Comparison of ENCODE assay signal across 17 mouse cellular contexts in the genomic region with DNA sequence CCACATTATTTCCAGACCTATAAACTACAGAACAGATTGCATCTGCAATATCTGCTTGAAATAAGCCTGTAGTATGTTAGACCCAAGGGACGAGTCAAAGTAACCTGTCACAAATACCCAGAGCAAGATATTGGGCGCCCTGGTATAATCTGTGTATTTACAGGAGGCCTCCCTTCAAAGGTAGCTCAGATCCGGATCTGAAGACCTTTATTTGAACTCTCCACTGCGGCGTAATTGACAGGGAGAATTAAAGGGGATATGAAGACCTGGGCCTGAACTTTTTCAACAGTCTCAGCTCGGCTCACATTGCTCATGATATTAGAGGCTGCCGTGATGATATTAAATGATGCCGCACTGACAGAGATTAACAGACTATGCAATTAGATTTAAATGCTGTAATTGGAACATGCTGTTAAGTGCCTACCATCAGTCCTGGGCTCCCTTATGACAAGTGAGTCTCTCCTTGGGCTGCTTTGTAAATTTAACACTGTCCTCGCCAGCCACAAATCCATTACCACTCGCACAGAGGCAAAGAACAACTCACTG.
DNase-seq lines count a peak whose midpoint lies in the region; ATAC-seq lines count a peak whose summit lies in the region.
"Had no signal": no experiment of that assay in that cellular context is flagged by ENCODE, and none has a peak within 500 bp of the region (broad histone marks: within the 10 kb centered on the region; RNA-seq: fewer than 3 reads in every experiment).

No protein-coding gene starts in this region.

- 56% methylated on average over 10 of the region's 10 CpGs for WGBS in neural tube, embryonic 13.5 days
- WGBS in forebrain, embryonic 13.5 days: 65% methylated on average over 10 of the region's 10 CpGs
- WGBS in limb, embryonic 11.5 days: 15% methylated on average over 10 of the region's 10 CpGs
- WGBS in stomach, embryonic 15.5 days: 36% methylated on average over 10 of the region's 10 CpGs

- peaks cover 29% of the 10 kb centered on the region for H3K4me1 ChIP-seq in neural tube, embryonic 13.5 days (replicated peaks)
- H3K4me1 ChIP-seq in forebrain, embryonic 13.5 days: peaks cover 23% of the 10 kb centered on the region
- H3K4me1 ChIP-seq in limb, embryonic 11.5 days (ENCODE audit: control insufficient read depth, insufficient read depth, low read length): peaks cover 24% of the 10 kb centered on the region
- peaks cover 3% of the 10 kb centered on the region; the same call in 1 of the 2 replicates for H3K4me1 ChIP-seq in stomach, embryonic 15.5 days
- H3K4me1 ChIP-seq: embryonic facial prominence, embryonic 15.5 days; liver, embryonic 13.5 days had no signal

- H3K27me3 ChIP-seq in neural tube, embryonic 13.5 days: no peaks in the 10 kb centered on the region
- H3K27me3 ChIP-seq in forebrain, embryonic 13.5 days: no peaks in the 10 kb centered on the region
- no peaks in the 10 kb centered on the region for H3K27me3 ChIP-seq in limb, embryonic 11.5 days (ENCODE audit: control insufficient read depth, insufficient read depth, low read length)
- no peaks in the 10 kb centered on the region for H3K27me3 ChIP-seq in stomach, embryonic 15.5 days (replicated peaks)
- H3K27me3 ChIP-seq: CH12.LX; embryonic facial prominence, embryonic 15.5 days; liver, embryonic 13.5 days; Patski had no signal

- no peaks in the 10 kb centered on the region for H3K9me3 ChIP-seq in neural tube, embryonic 13.5 days
- H3K9me3 ChIP-seq in forebrain, embryonic 13.5 days (replicated peaks): no peaks in the 10 kb centered on the region
- no peaks in the 10 kb centered on the region for H3K9me3 ChIP-seq in limb, embryonic 11.5 days (ENCODE audit: control insufficient read depth, low read length)
- no peaks in the 10 kb centered on the region for H3K9me3 ChIP-seq in stomach, embryonic 15.5 days
- H3K9me3 ChIP-seq: embryonic facial prominence, embryonic 15.5 days; liver, embryonic 13.5 days had no signal

- H3K4me2 ChIP-seq in neural tube, embryonic 13.5 days: no peak overlapping the region
- H3K4me2 ChIP-seq in forebrain, embryonic 13.5 days: no peak overlapping the region
- no peak overlapping the region for H3K4me2 ChIP-seq in limb, embryonic 11.5 days (ENCODE audit: low read depth, severe bottlenecking)
- H3K4me2 ChIP-seq in stomach, embryonic 15.5 days: no peak overlapping the region
- H3K4me2 ChIP-seq: embryonic facial prominence, embryonic 15.5 days; liver, embryonic 13.5 days had no signal

- H3K4me3 ChIP-seq in neural tube, embryonic 13.5 days: no peak overlapping the region
- no peak overlapping the region for H3K4me3 ChIP-seq in forebrain, embryonic 13.5 days
- no peak overlapping the region for H3K4me3 ChIP-seq in limb, embryonic 11.5 days (ENCODE audit: low read depth, low read length)
- no peak overlapping the region for H3K4me3 ChIP-seq in stomach, embryonic 15.5 days (replicated peaks)
- H3K4me3 ChIP-seq: embryonic facial prominence, embryonic 15.5 days; heart, adult 2 months; left cerebral cortex, adult 2 months; liver, embryonic 13.5 days had no signal

- H3K27ac ChIP-seq in neural tube, embryonic 13.5 days (replicated peaks): peak overlapping the region; percentile 33
- H3K27ac ChIP-seq in forebrain, embryonic 13.5 days: no peak overlapping the region
- no peak overlapping the region for H3K27ac ChIP-seq in limb, embryonic 11.5 days (replicated peaks; ENCODE audit: low read depth, low read length)
- no peak overlapping the region for H3K27ac ChIP-seq in stomach, embryonic 15.5 days
- H3K27ac ChIP-seq: embryonic facial prominence, embryonic 15.5 days; heart, adult 2 months; left cerebral cortex, adult 2 months; liver, embryonic 13.5 days had no signal

- no peak for DNase-seq in neural tube, embryonic 10.5 days (ENCODE audit: extremely low spot score, low spot score)
- peak; percentile 34 for DNase-seq in limb, embryonic 11.5 days (ENCODE audit: low spot score)
- DNase-seq in right cerebral cortex, adult 18-20 months: no peak
- no peak for DNase-seq in spleen, postnatal 10 days (ENCODE audit: low spot score in 2 of 2)
- DNase-seq: adrenal gland, postnatal 10 days; heart, adult 2 months; heart, postnatal 36 days; kidney, postnatal 4 days; liver, embryonic 13.5 days had no signal

- no peaks in the 10 kb centered on the region for H3K36me3 ChIP-seq in neural tube, embryonic 13.5 days
- H3K36me3 ChIP-seq in forebrain, embryonic 13.5 days (ENCODE audit: poor library complexity, severe bottlenecking): no peaks in the 10 kb centered on the region
- no peaks in the 10 kb centered on the region for H3K36me3 ChIP-seq in limb, embryonic 11.5 days (ENCODE audit: control insufficient read depth, insufficient read depth, low read length)
- no peaks in the 10 kb centered on the region for H3K36me3 ChIP-seq in stomach, embryonic 15.5 days
- H3K36me3 ChIP-seq: embryonic facial prominence, embryonic 15.5 days; liver, embryonic 13.5 days had no signal

- H3K9ac ChIP-seq in neural tube, embryonic 13.5 days: no peak overlapping the region
- H3K9ac ChIP-seq in forebrain, embryonic 13.5 days: no peak overlapping the region
- no peak overlapping the region for H3K9ac ChIP-seq in limb, embryonic 11.5 days (ENCODE audit: low read length)
- H3K9ac ChIP-seq in stomach, embryonic 15.5 days: no peak overlapping the region
- H3K9ac ChIP-seq: embryonic facial prominence, embryonic 15.5 days; liver, embryonic 13.5 days had no signal

- peak; percentile 29; the same call in 1 of the 2 replicates for ATAC-seq in neural tube, embryonic 13.5 days (ENCODE audit: low read depth)
- peak; percentile 83 for ATAC-seq in forebrain, embryonic 13.5 days
- no peak for ATAC-seq in limb, embryonic 11.5 days (ENCODE audit: insufficient number of reproducible peaks, low FRiP score, low TSS enrichment, low read depth)
- 0 out of 2 replicates have a peak, but pooled peaks have one; percentile 22 for ATAC-seq in stomach, embryonic 15.5 days (ENCODE audit: insufficient read depth, low FRiP score, low read depth)
- ATAC-seq in CD4-positive, CD25-positive, alpha-beta regulatory T cell, adult 4 months: no peak
- ATAC-seq: Patski had no signal

Comparison
In these comparisons a context has a peak if more than half of its experiments do, and no peak if none do; other contexts are left out.
1. ATAC-seq: peak in neural tube, embryonic 13.5 days (single experiment), forebrain, embryonic 13.5 days (single experiment) and stomach, embryonic 15.5 days (single experiment); none in limb, embryonic 11.5 days (single experiment) and CD4-positive, CD25-positive, alpha-beta regulatory T cell, adult 4 months (single experiment).